8 mouse cellular contexts compared by ENCODE assay signal in genomic region chr4:48047136-48047765, GRCm38 (mm10). TPM values are rescaled to one million over a fixed set of nuclear protein-coding genes. Genes with fewer than 3 reads are reported as not detected.
DNase-seq lines count a peak whose midpoint lies in the region; ATAC-seq and TF ChIP-seq lines count a peak whose summit lies in the region.

No protein-coding gene starts in this region.

- no peak for ATAC-seq in forebrain, embryonic 12.5 days (ENCODE audit: low FRiP score)
- no peak for ATAC-seq in intestine, postnatal 0 days
- ATAC-seq in midbrain, embryonic 15.5 days (replicated peaks), result no peak

- peak overlapping the region; percentile 74 for H3K4me3 ChIP-seq in forebrain, embryonic 12.5 days (replicated peaks)
- H3K4me3 ChIP-seq in intestine, postnatal 0 days (ENCODE audit: low read depth, low read length), result peak overlapping the region; percentile 78
- peak overlapping the region; percentile 52 for H3K4me3 ChIP-seq in midbrain, embryonic 15.5 days

- no peaks in the 10 kb centered on the region for H3K9me3 ChIP-seq in forebrain, embryonic 12.5 days
- no peaks in the 10 kb centered on the region for H3K9me3 ChIP-seq in intestine, postnatal 0 days (ENCODE audit: control insufficient read depth)
- no peaks in the 10 kb centered on the region for H3K9me3 ChIP-seq in midbrain, embryonic 15.5 days

- no peak for TF ChIP-seq CTCF in intestine, postnatal 0 days (IDR thresholded peaks at IDR 0.05; ENCODE audit: low read depth)

- WGBS in forebrain, embryonic 12.5 days, result under 1% methylated on average over 33 of the region's 33 CpGs
- under 1% methylated on average over 33 of the region's 33 CpGs for WGBS in intestine, postnatal 0 days
- WGBS in midbrain, embryonic 15.5 days, result 1% methylated on average over 33 of the region's 33 CpGs

- no peaks in the 10 kb centered on the region for H3K36me3 ChIP-seq in forebrain, embryonic 12.5 days (replicated peaks)
- no peaks in the 10 kb centered on the region; the same call in 1 of the 2 replicates for H3K36me3 ChIP-seq in intestine, postnatal 0 days (ENCODE audit: control insufficient read depth, insufficient read depth)
- no peaks in the 10 kb centered on the region for H3K36me3 ChIP-seq in midbrain, embryonic 15.5 days (replicated peaks)

- peaks cover 55% of the 10 kb centered on the region for H3K4me1 ChIP-seq in forebrain, embryonic 12.5 days
- 0 out of 2 replicates have a peak, but pooled peaks cover 8% of the 10 kb centered on the region for H3K4me1 ChIP-seq in intestine, postnatal 0 days (replicated peaks; ENCODE audit: control insufficient read depth, insufficient read depth, low read length)
- H3K4me1 ChIP-seq in midbrain, embryonic 15.5 days, result peaks cover 53% of the 10 kb centered on the region

- H3K9ac ChIP-seq in forebrain, embryonic 12.5 days, result peak overlapping the region; percentile 51; the same call in 1 of the 2 replicates
- H3K9ac ChIP-seq in intestine, postnatal 0 days (ENCODE audit: low read depth, low read length), result no peak overlapping the region
- H3K9ac ChIP-seq in midbrain, embryonic 15.5 days, result peak overlapping the region; percentile 24

- DNase-seq in retina, postnatal 1 day, result peak; percentile 35
- DNase-seq in retina, embryonic 14.5 days (ENCODE audit: low spot score), result no peak
- peak; percentile 62 for DNase-seq in adrenal gland, postnatal 25 days
- DNase-seq in frontal cortex, postnatal 36 days (ENCODE audit: low spot score in 2 of 2), result no peak
- DNase-seq in gastrocnemius, adult 8-10 months (ENCODE audit: low spot score in 2 of 2), result no peak

- H3K27ac ChIP-seq in forebrain, embryonic 12.5 days, result no peak overlapping the region
- H3K27ac ChIP-seq in intestine, postnatal 0 days (ENCODE audit: low read depth, low read length), result no peak overlapping the region
- H3K27ac ChIP-seq in midbrain, embryonic 15.5 days, result no peak overlapping the region

- peaks cover 59% of the 10 kb centered on the region for H3K27me3 ChIP-seq in forebrain, embryonic 12.5 days
- H3K27me3 ChIP-seq in intestine, postnatal 0 days (replicated peaks; ENCODE audit: control insufficient read depth, insufficient read depth, low read length), result peaks cover 73% of the 10 kb centered on the region
- H3K27me3 ChIP-seq in midbrain, embryonic 15.5 days (replicated peaks), result peaks cover 42% of the 10 kb centered on the region

- H3K4me2 ChIP-seq in forebrain, embryonic 12.5 days, result peak overlapping the region; percentile 97
- peak overlapping the region; percentile 99 for H3K4me2 ChIP-seq in intestine, postnatal 0 days (replicated peaks; ENCODE audit: low read depth)
- H3K4me2 ChIP-seq in midbrain, embryonic 15.5 days, result peak overlapping the region; percentile 90

RNA-seq across cellular contexts. Expression of gene Nr4a3, which starts 2.3 kb away (rescaled TPM):
- total RNA-seq in adrenal gland, postnatal 25 days (2021), result 42.1 and 42.8 TPM in 2 replicates
- polyA plus RNA-seq in forebrain, embryonic 12.5 days (2016; fragmentation: Nextera tagmentation; extraction: Ambion mirVana), result 0.36 and 0.45 TPM in 2 replicates
- polyA plus RNA-seq in intestine, postnatal 0 days (2015; fragmentation: Nextera tagmentation; extraction: Ambion mirVana), result 0.27 and 0.42 TPM in 2 replicates
- polyA plus RNA-seq in midbrain, embryonic 15.5 days (2015; fragmentation: Nextera tagmentation; extraction: Ambion mirVana), result 1.3 and 1.4 TPM in 2 replicates
- 10 to 100 TPM in 2 of 4 experiments, 1 to 10 TPM in 2; 4.8 to 25.3 (median 10.3) TPM for total RNA-seq in gastrocnemius, adult 8-10 months (2022)

Comparison
In these comparisons a context has a peak if more than half of its experiments do, and no peak if none do; other contexts are left out.
1. DNase-seq: peak in retina, postnatal 1 day (single experiment) and adrenal gland, postnatal 25 days (single experiment); none in retina, embryonic 14.5 days (single experiment), frontal cortex, postnatal 36 days (0 of 2) and gastrocnemius, adult 8-10 months (0 of 2).
2. Peak in every context shown above with its lines, with median percentiles within 50 percentile points of each other: H3K4me2 ChIP-seq and H3K4me3 ChIP-seq.